Mouse (Mus musculus) brain, embryonic 14.5 days (tissue): ENCODE data around the gene Ranbp3.

ENCODE experiments used
- CTCF ChIP-seq: fragments of 200-500 bp; IDR thresholded peaks from 2 replicates; pipeline ENCODE4 v1.5.1; 2012; ENCODE audit warnings: inconsistent platforms, mild to moderate bottlenecking, moderate library complexity, borderline replicate concordance; ENCODE audit not compliant: insufficient read depth, insufficient read length; ENCODE audit errors: extremely low read depth
- POLR2A ChIP-seq: fragments of 200-500 bp; IDR thresholded peaks from 2 replicates; pipeline ENCODE4 v1.6.1; 2012; ENCODE audit warnings: mild to moderate bottlenecking, inconsistent platforms, borderline replicate concordance; ENCODE audit not compliant: poor library complexity, insufficient read depth, insufficient read length, severe bottlenecking; ENCODE audit errors: extremely low read depth

GRCm38 (mm10) chr17:56669766-56670165 is 3.3 kb upstream of the Ranbp3 start:
- no peak for TF ChIP-seq POLR2A
- TF ChIP-seq CTCF: no peak
